Mouse (Mus musculus): ENCODE data around the gene Prss42.

DNA sequence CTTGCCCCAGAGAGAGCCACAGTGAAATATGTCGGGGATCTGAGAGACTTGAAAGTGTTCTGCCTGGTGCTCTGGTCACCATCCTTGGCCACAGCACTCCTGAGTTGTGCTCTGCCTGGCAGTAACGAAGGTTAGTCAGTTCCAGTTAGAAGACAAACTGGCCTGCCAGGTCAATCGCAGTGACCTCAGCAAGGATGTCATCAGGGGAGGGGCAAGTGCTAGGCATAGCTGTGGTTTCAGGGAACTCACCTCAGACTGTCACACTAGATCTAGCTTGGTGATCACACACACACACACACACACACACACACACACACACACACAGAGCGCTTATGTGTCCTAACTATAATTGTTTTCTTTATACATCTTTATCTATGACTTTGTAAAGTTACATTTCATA, 5.3 kb downstream of the Prss42 start:
- TF ChIP-seq MYOG (IDR thresholded peaks at IDR 0.05; ENCODE audit: control insufficient read depth, extremely low read depth, insufficient read length) (no peak), MAX (IDR thresholded peaks at IDR 0.05) (no peak), CTCF (IDR thresholded peaks at IDR 0.05; ENCODE audit: control insufficient read depth, insufficient read depth, insufficient read length) (no peak), USF1 (IDR thresholded peaks at IDR 0.05; ENCODE audit: low read depth) (no peak), CEBPB (IDR thresholded peaks at IDR 0.05; ENCODE audit: low read depth) (no peak), MYOD1 (IDR thresholded peaks at IDR 0.05; ENCODE audit: control insufficient read depth, insufficient read length, low read depth) (no peak)

All from C2C12 (cell line).